Mouse (Mus musculus) small intestine, adult 2 months (tissue): Measurements from ENCODE around the gene Rasgrp1. TPM values are rescaled to one million over a fixed set of nuclear protein-coding genes. Genes with fewer than 3 reads are reported as not detected.

Experiments used
- H3K27ac ChIP-seq: fragments of 200-500 bp; 2 replicates; pipeline ENCODE4 v1.5.1; 2012; ENCODE audit warnings: low read depth, low read length, control low read depth, inconsistent platforms; ENCODE audit not compliant: insufficient read depth
- H3K27me3 ChIP-seq: fragments of 200-500 bp; 2 replicates; pipeline ENCODE4 v1.6.1; 2012; ENCODE audit warnings: mild to moderate bottlenecking, moderate library complexity, low read length, inconsistent platforms; ENCODE audit not compliant: control insufficient read depth, insufficient read depth
- H3K36me3 ChIP-seq: fragments of 200-500 bp; 2 replicates; pipeline ENCODE4 v1.6.1; 2012; ENCODE audit warnings: mild to moderate bottlenecking, low read length, control low read depth, inconsistent platforms; ENCODE audit not compliant: control insufficient read depth, insufficient read depth
- H3K4me1 ChIP-seq: fragments of 200-500 bp; 2 replicates; pipeline ENCODE4 v1.6.1; 2012; ENCODE audit warnings: low read length, inconsistent platforms, mixed read lengths; ENCODE audit not compliant: control insufficient read depth, insufficient read depth, insufficient read length
- H3K4me3 ChIP-seq: fragments of 200-500 bp; 2 replicates; pipeline ENCODE4 v1.5.1; 2012; ENCODE audit warnings: low read depth, mild to moderate bottlenecking, control low read depth, inconsistent platforms, low read length, moderate library complexity
- CTCF ChIP-seq: fragments of 200-500 bp; IDR thresholded peaks from 2 replicates; pipeline ENCODE4 v1.5.1; 2012; ENCODE audit warnings: low read depth, mild to moderate bottlenecking, control low read depth, inconsistent platforms, low read length, moderate library complexity, mixed read lengths; ENCODE audit not compliant: insufficient replicate concordance, insufficient read length; ENCODE audit errors: extremely low read depth
- POLR2A ChIP-seq: fragments of 200-500 bp; IDR thresholded peaks from 2 replicates; pipeline ENCODE4 v1.6.1; 2012; ENCODE audit warnings: low read depth, mild to moderate bottlenecking, control low read depth, inconsistent platforms, low read length, moderate library complexity
- WGBS: fragments of 180-500 bp; shearing (Covaris S2); methylation state at CpG from one replicate; pipeline ENCODE4 v1.1.7; 2018; 5-methylcytosine and 5-hydroxymethylcytosine counted together
- polyA plus RNA-seq: library from polyadenylated mRNA; depleted of rRNA; stranded (reverse); fragments of >200 nt; gene quantifications from 2 replicates; pipeline ENCODE4 v1.2.3, GENCODE M21; 2012

Rasgrp1 gene
- polyA plus RNA-seq, 1 experiment, result 2.1 TPM

DNA sequence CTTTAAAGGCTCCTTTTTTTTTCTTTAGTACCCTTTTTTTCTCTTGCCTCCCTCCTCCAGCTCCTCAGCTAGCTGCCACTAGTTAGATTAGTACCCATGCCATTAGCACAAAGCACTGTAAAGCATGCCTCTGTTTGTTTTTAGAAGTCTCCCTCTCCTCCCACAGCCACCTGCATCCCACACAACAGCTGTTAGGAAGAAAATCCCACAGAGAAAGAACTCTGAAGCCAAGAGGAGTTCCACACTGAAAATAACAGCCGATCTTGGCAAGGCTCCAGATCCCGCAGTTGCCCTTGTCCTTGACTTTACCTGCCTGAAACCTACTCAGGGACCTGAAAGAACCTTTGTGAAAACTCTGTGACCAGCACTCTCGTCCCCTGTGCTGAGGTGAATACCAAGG, 38.5 kb upstream of the Rasgrp1 start:
- Histone ChIP-seq H3K27ac (no peak overlapping the region), H3K36me3 (no peaks in the 10 kb centered on the region), H3K4me1 (no peaks in the 10 kb centered on the region), H3K27me3 (no peaks in the 10 kb centered on the region), H3K4me3 (no peak overlapping the region)
- TF ChIP-seq CTCF, result no peak
- TF ChIP-seq POLR2A, result no peak
- 53% methylated on average over 3 of the region's 3 CpGs for WGBS

- Histone ChIP-seq H3K4me1 (no peaks in the 10 kb centered on the region), H3K27me3 (no peaks in the 10 kb centered on the region), H3K4me3 (no peak overlapping the region), H3K36me3 (no peaks in the 10 kb centered on the region), H3K27ac (no peak overlapping the region)
- 23% methylated on average over 2 of the region's 2 CpGs for WGBS
- no peak for TF ChIP-seq POLR2A
- no peak for TF ChIP-seq CTCF
Measured at GRCm38 (mm10) chr2:117374293-117374830, 31.6 kb upstream of the Rasgrp1 start.

DNA sequence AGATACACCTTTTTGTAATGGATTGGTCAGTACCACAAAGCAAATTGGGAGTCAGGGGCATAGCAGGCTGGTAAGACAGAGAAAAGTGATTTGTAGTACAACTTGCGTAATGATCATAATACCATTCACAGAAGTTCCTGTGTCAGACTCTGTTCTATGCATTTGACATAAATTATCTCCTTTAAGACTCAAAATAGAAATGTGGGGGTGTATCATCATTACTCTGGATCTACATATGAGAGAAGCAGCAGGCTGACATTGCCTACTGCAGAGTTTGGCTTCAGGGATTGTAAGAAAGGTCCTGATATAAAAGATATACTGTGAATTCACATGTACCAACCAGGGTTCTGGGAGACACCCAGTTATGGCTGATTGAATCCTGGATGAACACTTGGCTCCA, 28.9 kb upstream of the Rasgrp1 start:
- no peak for TF ChIP-seq POLR2A
- no peaks in the 10 kb centered on the region for H3K36me3 ChIP-seq
- H3K27me3 ChIP-seq, result no peaks in the 10 kb centered on the region
- WGBS, result 95% methylated on average over 1 of the region's 1 CpGs
- no peak overlapping the region for H3K27ac ChIP-seq
- no peaks in the 10 kb centered on the region for H3K4me1 ChIP-seq
- H3K4me3 ChIP-seq, result no peak overlapping the region

DNA sequence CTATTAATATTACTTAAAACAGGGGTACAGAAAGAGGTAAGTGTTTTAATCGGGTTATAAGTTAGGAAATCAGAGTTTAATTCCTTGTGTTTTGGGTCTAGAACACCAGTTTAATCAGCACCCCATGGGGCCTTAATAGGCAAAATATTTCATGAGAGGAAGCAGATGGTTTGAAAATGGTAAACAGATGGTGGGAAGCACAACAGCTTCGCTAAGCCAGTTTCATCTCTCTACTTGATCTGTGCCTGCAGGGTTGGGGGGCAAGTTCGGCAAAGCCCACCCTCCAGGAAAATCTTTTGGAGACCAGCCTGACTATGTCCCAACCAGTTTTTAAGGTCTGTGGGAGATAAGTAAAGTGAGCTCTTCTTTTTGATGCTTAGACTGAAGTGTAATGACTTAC, 23.7 kb upstream of the Rasgrp1 start:
- Histone ChIP-seq H3K36me3 (no peaks in the 10 kb centered on the region), H3K4me1 (no peaks in the 10 kb centered on the region), H3K27ac (no peak overlapping the region), H3K4me3 (no peak overlapping the region), H3K27me3 (no peaks in the 10 kb centered on the region)
- 81% methylated on average over 3 of the region's 3 CpGs for WGBS
- TF ChIP-seq CTCF (no peak), POLR2A (no peak)

- H3K27me3 ChIP-seq, result no peaks in the 10 kb centered on the region
- 84% methylated on average over 2 of the region's 2 CpGs for WGBS
- no peak for TF ChIP-seq POLR2A
- TF ChIP-seq CTCF, result no peak
- H3K4me1 ChIP-seq, result no peaks in the 10 kb centered on the region
- no peaks in the 10 kb centered on the region for H3K36me3 ChIP-seq
- no peak overlapping the region for H3K4me3 ChIP-seq
- no peak overlapping the region for H3K27ac ChIP-seq
Measured at GRCm38 (mm10) chr2:117364056-117364455, 21.3 kb upstream of the Rasgrp1 start.

- no peaks in the 10 kb centered on the region for H3K27me3 ChIP-seq
- no peaks in the 10 kb centered on the region for H3K36me3 ChIP-seq
- H3K27ac ChIP-seq, result no peak overlapping the region
- H3K4me1 ChIP-seq, result no peaks in the 10 kb centered on the region
- no peak overlapping the region for H3K4me3 ChIP-seq
- TF ChIP-seq CTCF, result no peak
- no peak for TF ChIP-seq POLR2A
Measured at GRCm38 (mm10) chr2:117357939-117358338, 15.1 kb upstream of the Rasgrp1 start.

- 77% methylated on average over 9 of the region's 9 CpGs for WGBS
- Histone ChIP-seq H3K4me1 (no peaks in the 10 kb centered on the region), H3K27me3 (no peaks in the 10 kb centered on the region), H3K4me3 (no peak overlapping the region), H3K36me3 (no peaks in the 10 kb centered on the region), H3K27ac (no peak overlapping the region)
- no peak for TF ChIP-seq CTCF
- TF ChIP-seq POLR2A, result no peak
Measured at GRCm38 (mm10) chr2:117352305-117353123, 9.7 kb upstream of the Rasgrp1 start.
